Mouse (Mus musculus) CH12F3 (cell line): ENCODE measurements around the gene Gm21627.
"Not testable (repeated sequence)": the region's sequence is repeated elsewhere in the genome, so short reads cannot be mapped to it uniquely, and the experiment has no call there.

Experiments used
- in situ Hi-C: fragments of 300-500 bp; cut with MboI; formaldehyde crosslinking; loops from 2 replicates; pipeline ENCODE4 v1.14.3; 2020; ENCODE audit warnings: low sequenced_read_pairs

Gm21627 gene

GRCm38 (mm10) chrY:63228127-63228526 lies at the start of gene Gm21627:
Gm21627 (plus strand) TSS chrY:63228427.
- in situ Hi-C loops: not testable (repeated sequence)
